Mouse (Mus musculus) large intestine, adult 2 months (tissue): ENCODE results near the gene Snd1. TPM values are rescaled to one million over a fixed set of nuclear protein-coding genes. Genes with fewer than 3 reads are reported as not detected.

Source experiments
- DNase-seq: peaks from one replicate; pipeline ENCODE4 v3.0.0-alpha.2; 2012; ENCODE audit warnings: low read depth, low spot score
- WGBS: fragments of 180-500 bp; shearing (Covaris S2); methylation state at CpG from one replicate; pipeline ENCODE4 v1.1.7; 2018; 5-methylcytosine and 5-hydroxymethylcytosine counted together
- polyA plus RNA-seq: library from polyadenylated mRNA; depleted of rRNA; stranded (reverse); fragments of >200 nt; gene quantifications from 2 replicates; pipeline ENCODE4 v1.2.3, GENCODE M21; 2012

Gene Snd1
- polyA plus RNA-seq, 1 experiment: 89.7 TPM

DNA sequence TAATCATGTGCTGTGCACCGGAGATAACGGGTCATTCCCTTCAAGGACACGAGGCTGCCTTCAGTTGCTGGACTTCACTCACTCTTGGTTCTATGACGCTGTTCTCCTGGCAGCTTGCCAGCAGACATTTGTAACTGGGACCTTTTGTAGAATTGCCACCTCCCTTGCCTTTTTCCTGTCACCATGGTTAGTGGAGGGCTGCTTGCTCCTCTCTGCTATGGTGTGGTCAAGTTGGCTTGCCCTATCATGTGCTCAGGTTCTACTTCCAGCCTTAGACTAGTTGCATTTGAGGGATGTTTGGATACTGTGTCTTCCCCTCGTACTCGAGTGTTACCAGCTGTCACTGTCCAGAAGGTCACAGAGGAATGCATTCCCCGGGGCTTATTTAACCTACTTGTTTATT lies 143.8 kb downstream of the Snd1 start:
- DNase-seq: peak; percentile 38

DNA sequence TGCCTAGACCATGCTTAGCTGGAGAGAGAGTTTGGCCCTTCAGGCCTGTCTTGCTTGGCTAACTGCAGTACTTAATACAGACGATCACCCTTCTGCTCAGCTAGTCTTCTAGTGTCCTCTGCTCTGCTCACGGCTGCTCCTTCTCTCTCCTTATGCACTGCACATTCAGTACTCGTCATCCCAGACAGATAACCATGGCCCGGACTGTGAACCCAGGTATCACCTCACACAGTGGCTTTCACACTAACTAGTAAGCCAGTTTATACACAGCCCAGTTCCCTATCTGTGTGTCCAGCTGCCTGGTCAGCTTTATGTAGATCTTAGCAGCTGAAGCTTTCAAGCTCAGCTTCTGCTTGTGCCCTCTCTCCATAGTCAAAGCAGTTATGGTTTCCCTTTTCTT lies 146.5 kb downstream of the Snd1 start:
- no peak for DNase-seq
- 95% methylated on average over 4 of the region's 4 CpGs for WGBS

More for the DNA sequence above, 143.8 kb downstream of the Snd1 start:
- 15% methylated on average over 7 of the region's 7 CpGs for WGBS

- no peak for DNase-seq
- WGBS: 89% methylated on average over 5 of the region's 5 CpGs
Measured at GRCm38 (mm10) chr6:28621961-28622360, 147.0 kb downstream of the Snd1 start.

DNA sequence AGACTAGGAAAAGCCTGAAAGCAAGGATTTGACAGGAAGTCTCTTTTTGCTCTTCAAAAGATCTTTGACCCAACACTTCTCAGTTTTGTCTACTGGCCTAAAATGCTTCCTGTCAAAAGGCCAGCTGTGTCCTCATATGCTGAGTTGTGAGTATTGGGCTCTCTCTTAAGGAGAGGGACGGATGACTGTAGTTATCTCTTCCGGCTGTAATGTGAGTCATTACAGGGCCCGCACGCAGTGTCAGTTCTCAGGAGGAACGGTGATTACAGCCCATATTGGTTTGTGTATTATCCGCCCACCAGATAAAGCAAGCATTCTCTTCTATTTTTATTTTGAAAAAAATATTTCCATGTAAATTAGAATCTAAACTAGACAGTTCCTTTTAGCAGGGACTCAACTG lies 147.6 kb downstream of the Snd1 start:
- no peak for DNase-seq
- WGBS: 64% methylated on average over 6 of the region's 6 CpGs

DNA sequence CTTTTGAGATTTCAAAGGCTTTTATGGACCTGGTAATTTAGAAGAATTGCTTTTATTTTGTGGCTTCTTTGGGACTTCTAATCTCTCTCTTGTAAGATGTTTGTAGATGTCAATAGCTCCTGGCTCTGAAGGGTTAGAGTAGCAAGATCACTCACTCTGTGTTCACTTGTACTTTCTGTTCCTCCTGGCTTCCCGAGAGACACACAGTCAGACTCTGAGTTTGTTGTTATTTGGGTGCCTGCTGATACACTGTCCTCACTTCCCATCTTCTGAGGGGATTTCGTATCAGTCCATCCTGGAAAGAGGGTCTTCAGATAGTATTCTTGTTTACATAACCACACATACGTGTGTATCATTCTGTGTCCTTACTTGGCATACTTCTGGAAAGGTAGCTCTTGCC lies 148.0 kb downstream of the Snd1 start:
- no peak for DNase-seq
- 88% methylated on average over 3 of the region's 3 CpGs for WGBS

DNA sequence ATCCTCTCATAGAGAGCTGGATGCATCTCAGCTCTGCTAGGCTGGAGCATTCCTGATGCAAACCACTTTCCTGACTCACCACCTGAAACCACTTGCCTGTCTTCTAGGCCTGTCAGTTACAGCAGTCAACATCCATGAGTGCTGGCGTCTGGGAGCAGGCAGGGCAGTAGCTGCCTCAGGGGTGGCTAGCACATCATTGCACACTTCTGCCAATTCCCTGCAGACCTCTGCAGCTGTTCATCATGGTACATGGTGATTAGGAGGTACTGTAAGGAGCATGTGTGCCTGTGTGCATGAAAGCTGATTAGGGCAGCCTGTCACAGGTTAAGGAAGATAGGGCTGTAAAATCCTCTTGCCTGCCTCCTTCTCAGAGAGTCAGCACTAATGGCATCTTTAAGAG lies 153.5 kb downstream of the Snd1 start:
- 84% methylated on average over 1 of the region's 1 CpGs for WGBS
- no peak for DNase-seq

DNA sequence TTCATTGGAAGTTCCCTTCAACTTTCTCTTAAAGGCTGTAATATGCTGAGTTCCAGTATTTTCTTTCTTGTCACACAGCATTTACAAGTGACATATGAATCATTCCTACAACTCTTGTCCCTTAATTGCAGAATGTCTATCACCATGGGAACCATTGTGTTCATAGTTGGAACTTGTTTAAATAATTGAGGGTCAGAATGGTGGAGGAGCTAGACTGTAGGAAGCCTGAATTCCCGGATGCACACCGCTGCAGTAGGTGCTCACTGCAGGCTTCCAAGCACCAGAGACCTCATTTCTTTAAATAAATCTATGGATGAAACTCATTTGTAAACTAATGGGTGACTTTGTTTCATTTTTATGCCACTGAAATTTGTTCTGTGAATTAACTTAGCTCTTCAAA lies 154.9 kb downstream of the Snd1 start:
- no peak for DNase-seq
- WGBS: 73% methylated on average over 2 of the region's 2 CpGs

- 87% methylated on average over 2 of the region's 2 CpGs for WGBS
- no peak for DNase-seq
Measured at GRCm38 (mm10) chr6:28630926-28631325, 156.0 kb downstream of the Snd1 start.

GRCm38 (mm10) chr6:28633120-28633519 lies 158.2 kb downstream of the Snd1 start:
- 64% methylated on average over 2 of the region's 2 CpGs for WGBS
- no peak for DNase-seq

GRCm38 (mm10) chr6:28633656-28634055 lies 158.7 kb downstream of the Snd1 start:
- WGBS: 59% methylated on average over 3 of the region's 3 CpGs

DNA sequence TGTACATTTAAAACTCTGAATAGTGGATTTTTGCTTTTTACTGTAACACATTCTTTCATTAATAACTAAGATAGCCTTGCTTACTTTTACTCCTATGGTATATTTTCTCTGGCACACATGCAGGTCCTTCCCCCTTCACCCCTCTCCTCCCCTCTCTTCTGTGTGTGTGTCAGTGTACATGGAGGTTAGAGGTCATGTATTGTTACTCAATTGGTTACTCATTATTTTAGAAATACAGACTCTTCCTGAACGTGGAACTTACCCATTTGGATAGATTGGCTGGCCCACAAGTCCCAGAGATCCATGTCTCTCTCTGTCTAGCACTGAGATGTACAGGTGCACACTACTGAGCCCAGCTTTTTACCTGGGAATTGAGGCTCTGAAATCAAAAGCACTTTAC lies 160.2 kb downstream of the Snd1 start:
- 27% methylated on average over 1 of the region's 1 CpGs for WGBS

More at GRCm38 (mm10) chr6:28633656-28634055, 158.7 kb downstream of the Snd1 start:
- DNase-seq: no peak

GRCm38 (mm10) chr6:28635531-28636348 lies 160.8 kb downstream of the Snd1 start:
- DNase-seq: no peak
- 85% methylated on average over 6 of the region's 6 CpGs for WGBS

More for the DNA sequence above, 160.2 kb downstream of the Snd1 start:
- no peak for DNase-seq

DNA sequence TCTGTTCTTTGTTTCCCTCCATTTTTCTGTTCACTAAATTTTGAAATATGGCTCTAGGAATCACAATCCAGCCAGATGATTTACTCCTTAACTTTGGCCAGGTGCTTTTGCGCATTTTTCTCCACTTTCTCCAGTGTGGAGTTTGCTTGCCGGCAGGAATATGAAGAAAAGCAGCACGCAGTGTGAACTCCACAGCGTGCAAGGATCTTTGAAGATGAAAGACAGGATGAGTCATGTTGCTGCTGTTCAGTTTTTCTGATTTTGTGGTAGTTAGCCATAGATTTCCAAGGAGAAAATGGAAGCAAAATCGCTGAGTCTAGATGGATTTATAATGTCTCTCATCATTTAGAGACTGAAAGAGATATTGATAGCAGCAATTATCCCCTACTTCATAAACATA lies 165.1 kb downstream of the Snd1 start:
- 95% methylated on average over 5 of the region's 5 CpGs for WGBS
- DNase-seq: no peak

DNA sequence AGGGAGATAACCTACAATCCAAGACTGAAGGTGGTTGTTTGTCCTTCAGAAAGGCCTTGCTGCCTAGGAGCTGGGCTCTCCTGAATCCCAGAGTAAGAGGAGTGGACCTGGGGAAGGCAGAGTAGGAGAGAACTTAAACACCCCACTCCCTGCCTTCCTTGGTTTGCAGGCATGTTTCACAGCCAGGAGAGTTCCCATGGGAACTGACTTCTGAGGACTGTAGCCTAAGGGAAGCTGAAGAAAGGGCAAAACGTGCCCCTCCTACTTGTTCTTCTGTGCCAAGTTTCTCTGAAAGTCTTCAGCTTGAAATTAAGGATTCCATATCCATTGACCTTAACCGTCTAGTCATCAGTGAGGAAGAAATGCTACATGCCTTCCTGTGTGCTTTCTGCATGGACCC lies 168.0 kb downstream of the Snd1 start:
- 67% methylated on average over 2 of the region's 2 CpGs for WGBS
- no peak for DNase-seq

DNA sequence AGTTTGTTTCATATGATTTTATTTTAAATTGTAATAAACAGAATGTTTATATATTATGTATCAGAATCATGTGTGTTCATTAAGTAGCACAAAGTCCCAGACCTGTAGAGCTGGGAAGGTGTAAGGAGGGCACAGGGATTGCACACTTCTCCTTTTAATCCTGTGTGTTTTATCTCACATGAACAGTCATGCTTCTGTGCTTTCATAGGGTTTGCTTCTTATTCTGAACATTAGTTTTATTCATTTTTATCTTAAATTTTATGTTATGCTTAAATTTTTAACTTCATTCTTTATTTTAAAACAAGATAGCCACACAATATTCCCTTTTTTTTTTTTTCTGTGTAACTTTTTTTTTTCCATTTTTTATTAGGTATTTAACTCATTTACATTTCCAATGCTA lies 170.3 kb downstream of the Snd1 start:
- no peak for DNase-seq

DNA sequence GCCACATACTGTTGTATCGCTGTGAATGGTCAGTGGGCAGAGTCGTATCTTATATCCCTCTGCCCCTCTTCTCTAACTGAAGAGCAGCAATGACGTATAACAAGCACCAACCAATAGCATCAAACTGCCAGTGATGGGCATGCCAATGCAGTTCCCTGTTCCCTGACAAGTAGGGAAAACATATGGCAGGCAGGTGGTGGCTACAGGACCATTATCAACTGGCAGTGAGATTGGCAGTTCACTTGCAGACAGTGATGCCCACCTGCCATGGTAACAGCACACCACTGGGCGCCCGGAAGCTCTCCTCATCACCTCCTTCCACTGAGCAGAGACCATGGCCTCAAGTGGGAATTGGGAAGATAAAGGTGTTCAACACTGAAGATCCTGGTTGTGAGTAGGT lies 181.6 kb downstream of the Snd1 start:
- DNase-seq: no peak
- 98% methylated on average over 5 of the region's 5 CpGs for WGBS

DNA sequence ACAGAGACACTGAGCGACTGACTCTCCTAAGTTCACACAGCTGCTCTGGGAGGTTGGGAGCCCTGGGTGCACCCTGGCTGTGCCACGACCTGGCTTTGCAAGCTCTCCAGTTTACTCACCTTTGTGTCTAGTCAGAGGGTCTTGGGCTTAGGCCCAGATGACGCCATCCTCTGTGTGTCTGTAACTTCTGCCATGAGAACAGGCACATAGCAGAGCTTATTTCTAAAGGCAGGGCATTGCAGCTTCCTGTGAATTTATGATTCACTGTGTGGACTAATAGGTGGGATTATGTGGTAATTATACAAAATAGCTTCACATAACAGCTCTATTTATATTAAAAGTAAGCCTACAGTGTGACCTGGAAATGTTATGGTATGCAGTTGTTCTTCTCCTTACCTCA lies 188.1 kb downstream of the Snd1 start:
- 80% methylated on average over 3 of the region's 3 CpGs for WGBS
- DNase-seq: no peak

GRCm38 (mm10) chr6:28663670-28664069 lies 188.7 kb downstream of the Snd1 start:
- 93% methylated on average over 5 of the region's 5 CpGs for WGBS
- DNase-seq: no peak

DNA sequence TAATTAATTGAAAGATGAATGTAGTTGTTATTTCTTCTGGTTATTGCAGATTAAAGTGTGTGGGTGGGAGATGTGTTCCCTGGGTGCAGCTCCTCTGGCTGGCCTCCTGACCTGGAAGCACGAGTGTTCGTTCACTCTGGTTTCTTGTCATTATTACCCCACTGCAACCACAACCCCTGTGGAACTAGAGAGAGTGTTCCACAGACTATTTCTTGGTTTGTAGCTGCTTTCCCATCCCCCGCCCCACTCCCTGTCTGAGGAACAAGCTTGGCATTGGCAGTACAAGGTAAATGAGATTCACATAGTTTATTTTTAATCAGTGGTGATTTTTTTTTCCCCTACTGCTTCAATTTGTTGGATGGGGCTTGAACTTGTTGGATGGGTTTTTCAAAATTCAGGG lies 189.8 kb downstream of the Snd1 start:
- DNase-seq: no peak
- 90% methylated on average over 3 of the region's 3 CpGs for WGBS

GRCm38 (mm10) chr6:28667586-28667985 lies 192.6 kb downstream of the Snd1 start:
- 93% methylated on average over 1 of the region's 1 CpGs for WGBS
- DNase-seq: no peak

DNA sequence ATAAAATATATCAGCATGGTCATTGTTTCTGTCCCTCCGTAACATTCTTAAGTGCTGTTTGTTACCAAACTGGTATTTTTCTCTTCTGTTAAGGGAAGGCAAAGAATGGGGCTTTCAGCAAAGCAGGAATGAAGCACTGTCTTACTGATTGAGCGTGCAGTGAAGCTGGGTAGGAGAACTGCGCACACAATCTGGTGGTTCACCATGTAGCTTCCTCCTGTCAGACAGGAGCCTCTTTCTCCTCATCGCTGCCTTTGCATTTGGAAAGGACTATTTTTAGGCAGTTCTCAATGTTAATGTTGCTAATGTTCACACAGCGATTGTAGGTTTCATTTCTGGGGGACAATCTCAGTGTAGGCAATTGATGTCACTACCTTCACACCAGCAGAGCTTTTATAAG lies 194.3 kb downstream of the Snd1 start:
- no peak for DNase-seq
- 95% methylated on average over 5 of the region's 5 CpGs for WGBS

GRCm38 (mm10) chr6:28672388-28672787 lies 197.4 kb downstream of the Snd1 start:
- 100% methylated on average over 1 of the region's 1 CpGs for WGBS
- DNase-seq: no peak
